Mouse (Mus musculus) WW6 (cell line): ENCODE data around the gene Ssxb3.
"Not testable (repeated sequence)": the region's sequence is repeated elsewhere in the genome, so short reads cannot be mapped to it uniquely, and the experiment has no call there.

ENCODE experiments used
- DNase-seq: peaks from one replicate; pipeline ENCODE4 v3.0.0-alpha.2; 2013; ENCODE audit warnings: low read depth, low spot score

The Ssxb3 gene

DNA sequence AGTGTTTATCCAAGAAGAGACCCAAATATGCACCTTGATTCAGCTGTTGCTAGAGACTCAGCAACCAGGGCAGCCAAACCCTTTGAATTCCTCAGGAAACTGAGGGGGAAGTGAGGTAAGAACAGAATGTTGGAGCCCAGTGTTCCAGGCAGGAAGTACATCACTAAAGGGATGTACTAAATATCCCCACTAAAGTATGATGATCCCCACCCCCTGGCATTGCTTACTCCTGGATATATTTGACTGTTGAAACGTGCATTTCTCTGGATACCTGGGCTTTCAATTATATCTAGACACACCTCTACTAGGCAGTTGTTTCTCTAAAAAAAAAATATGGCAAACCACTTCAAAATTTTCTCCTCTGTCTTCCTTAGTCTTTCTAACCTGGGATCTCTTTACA lies at the start of gene Ssxb3:
TSS of gene Ssxb3 (minus strand) at position 101 of the 400 bp plus-strand sequence.
- not testable (repeated sequence) for DNase-seq

DNA sequence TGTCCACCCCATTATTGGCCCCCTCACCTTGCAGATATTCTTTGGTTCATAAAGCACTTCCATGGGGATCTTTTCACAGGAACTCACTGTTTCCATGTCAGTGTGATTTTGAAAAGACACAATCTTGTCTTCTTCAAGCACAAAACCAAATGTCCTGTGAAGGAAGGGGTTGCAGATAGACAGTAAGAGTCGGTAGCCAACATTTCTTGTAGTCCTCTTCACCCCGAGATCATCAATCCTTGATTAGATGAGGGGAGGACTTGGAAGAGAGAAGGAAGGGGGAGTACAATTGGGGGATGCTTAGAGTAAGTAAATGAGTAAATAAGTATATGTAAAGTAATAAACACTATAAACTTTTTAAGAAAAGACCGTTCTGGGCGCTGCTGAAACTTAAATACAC lies 43.5 kb downstream of the Ssxb3 start, which contains the start of gene Ssxb6:
TSS of gene Ssxb6 (minus strand) at position 101 of the 400 bp plus-strand sequence.
- not testable (repeated sequence) for DNase-seq
